Comparison of ENCODE assay signal across 9 mouse cellular contexts in the genomic region with DNA sequence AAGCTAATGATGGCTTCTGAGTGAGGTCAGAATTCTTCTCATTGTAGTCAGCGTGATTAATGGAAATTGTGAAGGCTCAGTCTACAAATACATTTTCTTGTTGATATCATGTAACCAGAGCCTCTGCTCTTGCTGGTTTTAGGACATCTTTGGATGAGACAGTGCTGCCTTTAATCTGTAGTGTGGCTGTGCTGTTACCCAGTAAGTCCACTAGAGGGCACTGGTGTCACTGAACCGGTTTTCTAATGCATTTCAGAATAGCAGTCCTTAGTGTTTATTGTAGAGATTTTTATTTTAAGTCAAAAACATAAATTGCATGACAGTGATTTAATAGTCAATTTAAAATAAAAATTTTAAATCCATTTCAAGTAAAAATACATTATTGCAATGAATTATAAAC. TPM values are rescaled to one million over a fixed set of nuclear protein-coding genes. Genes with fewer than 3 reads are reported as not detected.
A peak's percentile ranks its signal among the peaks of the same experiment; 100 is the strongest.
DNase-seq lines count a peak whose midpoint lies in the region; ATAC-seq and TF ChIP-seq lines count a peak whose summit lies in the region.
"Had no signal": no experiment of that assay in that cellular context is flagged by ENCODE, and none has a peak within 500 bp of the region (broad histone marks: within the 10 kb centered on the region; RNA-seq: fewer than 3 reads in every experiment).

No protein-coding gene starts in this region.

- H3K27me3 ChIP-seq in lung, postnatal 0 days (replicated peaks; ENCODE audit: insufficient read depth, low read length), result no peaks in the 10 kb centered on the region
- H3K27me3 ChIP-seq: liver, embryonic 15.5 days had no signal

- no peak overlapping the region for H3K9ac ChIP-seq in ES-E14 (ENCODE audit: insufficient read depth, low read depth, low read length, poor library complexity, severe bottlenecking)
- H3K9ac ChIP-seq in lung, postnatal 0 days (replicated peaks; ENCODE audit: low read depth), result no peak overlapping the region
- H3K9ac ChIP-seq: liver, embryonic 15.5 days had no signal

- H3K4me1 ChIP-seq in ES-E14 (ENCODE audit: control insufficient read depth in 2 of 2, insufficient read depth in 2 of 2, low read length in 2 of 2, poor library complexity in 1 of 2), result no peaks in the 10 kb centered on the region
- no peaks in the 10 kb centered on the region for H3K4me1 ChIP-seq in lung, postnatal 0 days (ENCODE audit: insufficient read depth, low read depth, low read length)

- no peak overlapping the region for H3K4me3 ChIP-seq in ES-E14 (ENCODE audit: insufficient read depth in 1 of 2, low read depth in 1 of 2, low read length in 2 of 2, poor library complexity in 1 of 2, severe bottlenecking in 1 of 2)
- no peak overlapping the region for H3K4me3 ChIP-seq in lung, postnatal 0 days (ENCODE audit: low read depth, low read length)
- H3K4me3 ChIP-seq: liver, embryonic 15.5 days had no signal

- peak; percentile 95 for ATAC-seq in granulocyte monocyte progenitor cell, adult 5-6 weeks (replicated peaks; ENCODE audit: poor library complexity, severe bottlenecking)
- ATAC-seq in lung, postnatal 0 days, result peak; percentile 33

- H3K4me2 ChIP-seq in lung, postnatal 0 days (replicated peaks; ENCODE audit: low read depth, low read length), result no peak overlapping the region
- H3K4me2 ChIP-seq: liver, embryonic 15.5 days had no signal

- peak; percentile 94 for TF ChIP-seq CTCF in lung, postnatal 0 days (IDR thresholded peaks at IDR 0.05)

- peak; percentile 45 for DNase-seq in ES-E14 (ENCODE audit: low read depth, low spot score)
- peak; percentile 45 for DNase-seq in adrenal gland, adult 2 months
- DNase-seq in embryo, embryonic 10.5 days (ENCODE audit: low spot score), result peak; percentile 88
- peak; percentile 67 to 72 for DNase-seq in kidney, postnatal 4 days
- DNase-seq in lung, postnatal 0 days (ENCODE audit: low spot score), result peak; percentile 75
- peak; percentile 77 for DNase-seq in retina, postnatal 1 day
- DNase-seq in urinary bladder, postnatal 36 days (ENCODE audit: low spot score in 2 of 2), result peak; percentile 19 to 45

- peaks cover 6% of the 10 kb centered on the region; the same call in 1 of the 2 replicates for H3K36me3 ChIP-seq in ES-E14 (ENCODE audit: control insufficient read depth, insufficient read depth, low read length, poor library complexity, severe bottlenecking)
- no peaks in the 10 kb centered on the region; the same call in 1 of the 2 replicates for H3K36me3 ChIP-seq in lung, postnatal 0 days (ENCODE audit: insufficient read depth, low read length)

- WGBS in lung, postnatal 0 days, result 5% methylated on average over 2 of the region's 2 CpGs

- TF ChIP-seq EP300 in lung, postnatal 0 days (IDR thresholded peaks at IDR 0.05), result no peak

- H3K9me3 ChIP-seq in ES-E14 (ENCODE audit: control insufficient read depth, insufficient read depth, low read depth, low read length), result no peaks in the 10 kb centered on the region
- H3K9me3 ChIP-seq in lung, postnatal 0 days (ENCODE audit: low read length), result no peaks in the 10 kb centered on the region
- H3K9me3 ChIP-seq: liver, embryonic 15.5 days had no signal

- in situ Hi-C loops in ES-E14 (cut with MboI; ENCODE audit: low sequenced_read_pairs in 2 of 2, unreplicated experiment in 2 of 2), result no loop called here

- no peak overlapping the region for H3K27ac ChIP-seq in ES-E14 (ENCODE audit: insufficient read depth, low read depth, low read length, poor library complexity, severe bottlenecking)
- H3K27ac ChIP-seq in lung, postnatal 0 days (ENCODE audit: low read length), result no peak overlapping the region
- H3K27ac ChIP-seq: liver, embryonic 15.5 days had no signal

TF ChIP-seq in ES-E14, 5 proteins besides CTCF, POLR2A, EP300 and RAD21:
- TF ChIP-seq CHD2 (IDR thresholded peaks at IDR 0.05; ENCODE audit: low read depth, low read length) (no peak), ZC3H11A (IDR thresholded peaks at IDR 0.05; ENCODE audit: borderline replicate concordance, low read depth, low read length) (no peak), ZNF384 (IDR thresholded peaks at IDR 0.05; ENCODE audit: low read depth, low read length) (no peak), MAFK (IDR thresholded peaks at IDR 0.05; ENCODE audit: insufficient read depth, low read depth, low read length) (no peak), HCFC1 (IDR thresholded peaks at IDR 0.05; ENCODE audit: borderline replicate concordance, insufficient read depth, low read length) (no peak)

RNA-seq across cellular contexts. Expression of a gene that starts 13.5 kb away (rescaled TPM):
- 8.9 and 14.7 TPM in 2 replicates for total RNA-seq in ES-E14 (2012; rRNA removed)
- 1 to 10 TPM; 5.3 to 8.3 TPM for total RNA-seq in adrenal gland, adult 2 months (2021)
- 0.26 and 0.66 TPM in 2 replicates for polyA plus RNA-seq in adrenal gland, adult 2 months (2012; rRNA removed)
- total RNA-seq in granulocyte monocyte progenitor cell, adult 5-6 weeks (2014; fragmentation: Nextera tagmentation), result 12.3 and 18.0 TPM in 2 replicates
- total RNA-seq in granulocyte monocyte progenitor cell, adult 5-6 weeks (2017), result 9.8 and 16.9 TPM in 2 replicates
- polyA plus RNA-seq in lung, postnatal 0 days (2015; fragmentation: Nextera tagmentation; extraction: Ambion mirVana), result 12.1 and 12.7 TPM in 2 replicates

RNA-seq across cellular contexts. Expression of a gene that starts 14.1 kb away (rescaled TPM):
- 15.9 and 20.2 TPM in 2 replicates for total RNA-seq in ES-E14 (2012; rRNA removed)
- total RNA-seq in adrenal gland, adult 2 months (2021), result 10 to 100 TPM; 13.2 to 14.5 TPM
- polyA plus RNA-seq in adrenal gland, adult 2 months (2012; rRNA removed), result 1.5 and 2.5 TPM in 2 replicates
- 10.9 and 19.5 TPM in 2 replicates for total RNA-seq in granulocyte monocyte progenitor cell, adult 5-6 weeks (2014; fragmentation: Nextera tagmentation)
- 24.4 and 26.8 TPM in 2 replicates for total RNA-seq in granulocyte monocyte progenitor cell, adult 5-6 weeks (2017)
- 11.4 and 12.5 TPM in 2 replicates for polyA plus RNA-seq in lung, postnatal 0 days (2015; fragmentation: Nextera tagmentation; extraction: Ambion mirVana)

Comparison
In these comparisons a context has a peak if more than half of its experiments do, and no peak if none do; other contexts are left out.
1. DNase-seq: peak in every context shown above with its lines; median percentile 88 in embryo, embryonic 10.5 days; 77 in retina, postnatal 1 day; 75 in lung, postnatal 0 days; 70 in kidney, postnatal 4 days; 45 in ES-E14; 45 in adrenal gland, adult 2 months; 32 in urinary bladder, postnatal 36 days.